Mouse (Mus musculus): ENCODE data around the gene Swi5.

- TF ChIP-seq POLR2A (IDR thresholded peaks at IDR 0.05; ENCODE audit: insufficient read length, low read depth) (no peak), POLR2AphosphoS2 (IDR thresholded peaks at IDR 0.05; ENCODE audit: insufficient read length, low read depth) (no peak), TCF3 (IDR thresholded peaks at IDR 0.05; ENCODE audit: insufficient read length, low read depth) (no peak)
These were observed 15.1 kb upstream of the Swi5 start for GRCm38 (mm10) chr2:32302952-32303351.
